Mouse (Mus musculus) ovary, adult 18-20 months (tissue): ENCODE data around the gene Astl.

ENCODE experiments used
- DNase-seq: peaks from one replicate; pipeline ENCODE4 v3.0.0; 2022; ENCODE audit warnings: low spot score, mixed read lengths

Gene Astl

GRCm38 (mm10) chr2:127367126-127367820 lies 28.8 kb downstream of the Astl start:
- DNase-seq, result no peak

DNA sequence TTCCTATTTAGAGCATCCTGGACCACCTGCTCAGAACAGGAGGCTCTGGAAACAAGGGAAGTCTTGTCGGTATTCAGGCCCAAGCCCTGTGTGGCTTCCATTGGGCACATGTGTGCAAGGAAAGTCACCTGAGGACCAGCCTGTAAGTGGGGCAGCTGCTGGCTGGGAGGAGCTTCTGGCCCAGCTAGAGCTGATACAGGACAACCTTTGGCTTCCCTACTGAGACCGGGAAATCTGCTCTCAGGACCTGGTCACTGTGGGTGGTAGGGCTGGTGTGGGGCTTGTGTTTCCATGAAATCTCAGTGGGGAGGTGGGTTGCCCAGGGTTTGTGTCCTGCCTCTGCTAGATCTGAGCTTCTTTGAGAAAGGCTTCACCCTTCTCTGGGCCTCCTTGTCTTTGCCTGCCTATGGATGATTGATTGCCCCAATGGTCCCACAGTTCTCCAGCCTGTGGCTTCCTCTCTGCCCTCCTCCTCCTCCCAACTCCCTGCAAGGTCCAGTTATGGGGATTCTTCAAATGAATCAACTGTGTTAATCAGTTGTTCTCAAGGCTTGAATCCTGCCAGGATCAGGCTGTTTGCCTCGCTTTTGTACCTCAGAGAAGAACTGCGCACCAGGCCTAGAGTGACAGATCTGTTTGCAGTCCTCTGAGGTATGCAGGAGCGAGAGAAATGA lies 31.4 kb downstream of the Astl start:
- no peak for DNase-seq

DNA sequence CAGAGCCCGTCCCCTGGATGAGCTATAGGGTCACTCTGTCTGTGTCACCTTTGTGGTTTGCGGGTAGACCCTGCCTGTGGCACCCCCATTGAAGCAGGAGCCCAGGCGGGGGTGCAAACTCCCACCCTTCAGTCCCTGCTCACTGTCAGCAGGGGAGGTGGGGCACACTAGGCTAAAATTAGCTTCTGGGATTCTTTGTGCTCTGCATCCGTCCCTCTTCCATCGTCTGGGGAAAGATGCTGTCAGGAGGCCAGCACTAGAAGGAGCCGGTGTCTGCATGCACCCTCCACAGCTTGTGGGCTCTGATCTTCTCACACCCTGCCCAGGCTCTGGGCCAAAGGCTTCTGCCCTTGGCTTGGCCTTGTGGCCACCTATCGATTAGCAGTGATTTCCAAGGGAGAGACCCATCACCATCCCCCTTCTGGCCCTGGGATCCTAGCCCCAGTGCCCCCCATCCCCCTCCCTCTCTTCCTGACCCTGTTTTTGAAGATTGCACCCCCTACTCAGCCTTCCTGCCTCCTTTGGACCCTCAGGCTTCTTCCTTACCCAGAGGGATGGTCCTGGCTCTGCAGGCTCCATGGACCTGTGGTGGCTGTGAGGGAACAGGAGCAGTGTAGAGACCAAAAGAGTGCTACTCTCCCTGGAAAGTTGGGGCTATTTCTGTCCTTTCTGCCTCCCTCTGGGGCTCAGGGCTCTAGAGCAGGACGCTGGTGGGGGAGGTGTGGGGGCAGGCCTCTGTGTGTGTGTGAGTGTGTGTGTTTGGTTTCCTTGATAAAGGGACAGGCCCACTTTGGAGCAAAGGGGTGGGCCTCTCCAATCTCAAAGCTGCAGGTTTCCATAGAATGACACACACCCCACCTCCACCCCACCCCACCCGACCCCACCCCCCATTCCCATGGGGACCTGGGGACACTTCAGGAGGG lies 32.4 kb downstream of the Astl start:
- DNase-seq, result no peak

DNA sequence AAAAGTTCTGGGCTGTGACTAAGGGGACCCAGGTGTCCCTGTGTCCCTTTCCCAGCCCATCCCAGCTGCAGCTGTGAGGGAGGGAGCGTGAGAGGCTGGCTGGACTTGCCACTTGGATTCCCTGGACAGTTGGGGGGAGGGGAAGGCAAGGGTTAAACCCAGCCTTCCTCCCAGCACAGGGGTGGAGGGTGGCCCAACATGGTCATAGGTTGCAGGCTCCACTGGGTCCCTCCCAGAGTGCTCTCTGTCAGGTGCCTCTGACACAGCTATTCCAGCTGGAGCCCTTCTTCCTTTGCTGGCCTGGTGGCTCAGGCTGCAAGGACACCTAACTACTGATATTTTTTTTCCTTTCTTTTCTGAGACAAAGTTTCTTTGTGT lies 33.0 kb downstream of the Astl start:
- no peak for DNase-seq

GRCm38 (mm10) chr2:127372082-127372481 lies 33.6 kb downstream of the Astl start:
- no peak for DNase-seq

DNA sequence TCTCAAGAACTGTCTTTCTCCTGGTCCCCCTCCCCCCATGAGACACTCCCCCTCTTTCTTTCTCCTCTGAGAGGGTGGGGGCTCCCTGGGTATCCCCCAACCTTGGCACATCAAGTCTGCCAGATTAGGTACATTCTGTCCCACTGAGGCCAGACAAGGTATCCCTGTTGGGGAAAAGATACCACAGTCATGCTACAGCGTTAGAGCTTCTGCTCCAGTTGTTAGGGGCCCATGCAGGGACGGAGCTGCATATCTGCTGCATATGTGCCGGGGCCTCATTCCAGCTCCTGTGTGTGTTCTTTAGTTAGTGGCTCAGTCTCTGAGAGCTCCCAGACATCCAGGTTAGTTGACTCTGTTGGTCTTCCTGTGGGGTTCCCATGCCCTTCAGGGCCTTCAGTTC lies 35.7 kb downstream of the Astl start:
- no peak for DNase-seq

DNA sequence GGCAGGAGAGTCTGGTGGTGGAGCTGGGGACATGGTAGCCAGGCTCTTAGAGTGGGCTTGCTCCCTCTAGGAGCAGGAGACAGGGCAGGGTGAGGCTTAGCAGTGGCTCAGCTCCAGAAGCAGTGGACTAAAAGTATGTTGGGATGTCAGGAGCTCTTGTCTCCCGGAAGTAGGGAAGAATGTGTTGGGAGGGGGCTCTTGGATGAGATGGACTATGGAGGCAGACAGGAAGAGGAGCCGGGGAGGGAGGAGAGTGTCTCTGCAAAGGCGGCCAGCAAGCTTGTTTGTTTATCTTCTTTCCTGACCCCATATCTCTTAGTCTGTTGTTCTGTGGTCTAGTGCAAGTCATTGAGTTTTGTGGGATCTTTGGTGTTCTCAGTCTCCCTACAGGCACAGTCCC lies 36.6 kb downstream of the Astl start:
- no peak for DNase-seq

DNA sequence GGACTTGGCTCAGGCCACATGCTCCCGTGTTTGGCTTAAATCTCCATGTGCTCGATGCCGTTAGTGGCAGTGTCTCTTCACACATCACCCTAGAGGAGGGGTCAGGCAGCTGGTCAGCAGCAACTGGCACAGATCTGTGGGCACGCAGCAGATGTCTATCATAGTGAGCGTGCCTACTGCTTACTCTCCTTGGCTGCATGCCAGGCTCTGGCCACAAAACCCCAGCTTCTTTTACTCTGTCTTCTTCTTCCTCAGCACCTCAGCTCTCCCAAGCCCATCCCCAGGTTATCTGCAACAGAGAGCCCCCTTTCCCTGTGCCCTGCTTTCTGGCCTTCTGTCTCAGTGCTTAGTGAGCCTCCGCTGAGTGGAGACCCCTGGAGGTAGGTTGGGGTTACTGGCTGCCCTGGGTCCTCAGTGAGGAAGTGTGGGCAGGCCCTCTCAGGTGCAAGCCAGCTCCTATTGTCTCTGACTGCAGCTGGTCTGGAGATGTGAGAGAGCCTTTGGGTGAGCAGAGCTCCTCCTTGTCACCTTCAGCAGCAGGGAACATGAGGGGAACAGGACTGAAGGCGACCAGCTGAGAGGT lies 37.4 kb downstream of the Astl start:
- no peak for DNase-seq

GRCm38 (mm10) chr2:127376423-127377051 lies 38.1 kb downstream of the Astl start:
- DNase-seq, result no peak

DNA sequence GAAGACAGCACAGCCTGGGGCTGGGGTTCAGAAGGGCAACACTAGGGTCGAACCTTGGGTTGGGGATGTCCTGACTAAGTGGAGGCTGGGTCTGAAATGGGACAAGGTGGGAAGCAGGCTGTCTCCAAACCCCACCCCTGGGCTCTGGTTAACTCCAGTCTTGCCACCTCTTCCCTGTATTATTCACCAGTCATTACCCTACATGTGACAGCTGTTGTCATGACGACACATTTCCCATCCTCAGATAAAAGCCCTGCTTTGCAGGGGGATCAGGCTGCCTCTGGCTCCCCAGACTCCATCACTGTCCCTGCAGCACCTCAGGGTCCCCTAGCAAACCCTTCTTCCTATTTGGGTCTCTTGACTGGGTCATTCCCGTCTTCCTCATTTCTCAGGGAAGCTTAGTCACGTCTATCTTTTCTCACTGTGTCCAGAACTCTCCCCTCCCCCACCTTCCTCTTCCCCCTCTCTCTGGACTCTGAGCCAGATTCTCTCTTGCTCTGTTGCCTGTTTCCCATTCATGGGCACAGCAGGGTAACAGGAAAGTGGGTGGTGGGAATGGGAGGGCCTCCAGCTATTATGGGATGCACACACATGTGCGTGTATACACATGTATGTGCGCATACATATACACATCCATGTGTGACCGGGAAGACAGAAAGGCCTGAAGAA lies 39.6 kb downstream of the Astl start:
- no peak for DNase-seq

DNA sequence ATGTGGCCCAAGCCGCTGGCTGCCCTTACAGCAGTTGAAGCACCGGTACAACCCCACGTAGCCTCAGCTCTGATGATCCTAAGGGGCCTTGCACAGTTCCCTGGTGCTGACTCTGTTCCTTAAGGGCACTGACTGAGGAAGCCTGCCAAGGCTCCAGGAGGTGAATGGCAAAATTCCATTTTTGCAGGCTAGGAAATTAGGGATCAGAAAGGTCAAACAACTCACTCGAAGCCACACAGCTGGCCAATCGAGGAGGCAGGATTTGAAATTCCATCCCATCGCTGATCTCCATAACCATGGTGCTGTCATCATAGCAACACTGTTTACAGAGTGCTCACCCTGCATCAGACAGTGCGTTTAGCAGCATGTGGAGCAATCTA lies 40.2 kb downstream of the Astl start:
- DNase-seq, result no peak

GRCm38 (mm10) chr2:127379250-127379649 lies 40.8 kb downstream of the Astl start:
- no peak for DNase-seq

GRCm38 (mm10) chr2:127383881-127384280 lies 45.4 kb downstream of the Astl start:
- no peak for DNase-seq

GRCm38 (mm10) chr2:127387521-127387920 lies 49.1 kb downstream of the Astl start:
- DNase-seq, result no peak

- peak; percentile 20 for DNase-seq
These were observed 51.9 kb downstream of the Astl start for GRCm38 (mm10) chr2:127390352-127390751.

- DNase-seq, result no peak
These were observed 52.4 kb downstream of the Astl start for GRCm38 (mm10) chr2:127390846-127391245.

DNA sequence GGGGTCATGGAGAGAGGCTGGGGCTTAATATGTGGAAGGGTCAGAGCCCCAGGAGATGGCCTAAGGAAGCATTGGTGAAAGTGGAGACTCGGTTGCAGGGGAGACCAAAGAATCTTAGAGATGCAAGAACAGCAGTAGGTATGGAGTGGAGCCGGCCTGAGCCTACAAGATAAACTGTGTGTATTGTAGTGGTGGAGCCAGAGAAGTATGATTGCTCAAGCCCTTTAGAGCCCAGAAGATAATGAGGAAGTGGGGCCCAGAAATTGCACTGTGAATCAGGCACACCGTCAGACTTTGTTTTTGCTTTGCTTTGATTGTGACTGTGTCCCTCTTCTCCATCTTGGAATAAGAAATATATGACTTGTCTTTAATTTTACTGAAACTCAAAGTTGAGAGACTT lies 52.9 kb downstream of the Astl start:
- no peak for DNase-seq

GRCm38 (mm10) chr2:127394606-127395161 lies 56.2 kb downstream of the Astl start:
- no peak for DNase-seq

DNA sequence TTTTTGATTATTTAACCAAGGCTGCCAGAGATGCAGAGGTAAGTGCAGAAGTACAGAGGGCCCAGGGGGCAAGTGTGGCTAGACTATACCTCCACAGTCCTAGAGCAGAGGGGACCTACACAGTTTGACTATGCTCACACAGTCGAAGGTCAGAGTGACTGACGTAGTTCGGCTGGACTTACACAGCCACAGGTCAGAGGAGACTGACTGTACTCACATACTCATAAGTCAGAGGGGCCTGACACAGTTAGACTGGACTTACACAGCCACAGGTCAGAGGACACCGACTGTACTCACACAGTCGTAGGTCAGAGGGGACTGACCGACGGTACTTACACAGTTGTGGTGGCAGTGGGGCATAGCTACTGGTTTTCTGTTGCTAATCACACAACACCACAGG lies 60.3 kb downstream of the Astl start:
- no peak for DNase-seq
